Mouse (Mus musculus) cerebellum, adult 2 months (tissue): ENCODE data around the gene 4930539E08Rik.

Source experiments
- CTCF ChIP-seq: fragments of 200-500 bp; IDR thresholded peaks from 2 replicates; pipeline ENCODE4 v1.5.1; 2011; ENCODE audit warnings: low read depth, mild to moderate bottlenecking, control low read depth, low read length, moderate library complexity, borderline replicate concordance; ENCODE audit not compliant: insufficient read depth
- POLR2A ChIP-seq: fragments of 200-500 bp; IDR thresholded peaks from 2 replicates; pipeline ENCODE4 v1.6.1; 2011; ENCODE audit warnings: low read length, control low read depth, borderline replicate concordance; ENCODE audit not compliant: insufficient read depth

DNA sequence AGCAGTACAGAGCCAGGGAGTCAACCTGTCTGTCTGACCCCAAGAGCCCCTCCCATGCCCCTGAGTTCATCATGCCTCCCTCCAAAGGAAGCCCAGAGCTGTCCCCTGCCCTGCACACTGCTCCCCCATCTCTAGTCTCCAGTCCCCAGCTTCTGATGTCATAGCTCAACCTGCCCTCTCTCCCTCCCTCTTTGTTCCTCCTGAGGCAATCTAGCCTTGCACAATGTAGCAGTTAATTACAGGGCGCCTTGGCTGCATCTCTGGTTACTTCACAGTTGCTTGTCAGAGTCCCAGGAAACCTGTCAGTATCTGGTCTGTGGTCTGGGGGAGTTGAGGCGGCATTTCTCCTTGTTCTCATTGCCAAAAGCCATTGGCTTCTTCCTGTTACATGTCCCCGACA lies 59.1 kb downstream of the 4930539E08Rik start:
- no peak for TF ChIP-seq POLR2A
- TF ChIP-seq CTCF, result no peak
